ENCODE assay signal across 36 mouse cellular contexts in the genomic region with DNA sequence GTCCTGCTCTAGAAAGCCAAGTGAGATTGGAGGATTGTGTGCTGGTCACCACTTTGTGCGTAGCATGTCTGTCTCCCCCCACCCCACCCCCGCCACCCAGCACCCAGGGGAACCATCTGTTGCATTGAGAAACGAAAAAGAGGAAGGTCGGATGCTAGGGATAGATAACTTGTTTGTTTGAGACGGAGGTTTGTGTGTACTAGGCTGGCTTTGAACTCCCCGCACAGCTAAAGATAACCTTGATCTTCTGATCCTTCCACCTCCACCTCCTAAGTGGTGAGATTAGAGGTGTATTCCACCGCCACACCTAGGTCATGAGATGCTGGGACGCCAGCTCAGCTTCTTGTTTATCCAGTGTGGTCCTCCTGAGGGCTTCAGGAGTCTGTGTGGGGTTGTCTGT. TPM values are rescaled to one million over a fixed set of nuclear protein-coding genes. Genes with fewer than 3 reads are reported as not detected.
"Had no signal": no experiment of that assay in that cellular context is flagged by ENCODE, and none has a peak within 500 bp of the region (broad histone marks: within the 10 kb centered on the region; RNA-seq: fewer than 3 reads in every experiment).

No protein-coding gene starts in this region.

- H3K27me3 ChIP-seq: midbrain, embryonic 13.5 days; midbrain, embryonic 15.5 days had no signal

- H3K4me3 ChIP-seq: limb, embryonic 10.5 days; limb, embryonic 12.5 days; limb, embryonic 13.5 days; limb, embryonic 15.5 days; liver, embryonic 12.5 days; liver, embryonic 13.5 days; liver, embryonic 15.5 days; lung, embryonic 15.5 days; megakaryocyte, embryonic 14.5 days; midbrain, embryonic 10.5 days; midbrain, embryonic 12.5 days; midbrain, embryonic 13.5 days; midbrain, embryonic 15.5 days; myocyte; neural tube, embryonic 12.5 days had no signal

- H3K27ac ChIP-seq: limb, embryonic 10.5 days; limb, embryonic 12.5 days; limb, embryonic 13.5 days; limb, embryonic 15.5 days; liver, embryonic 12.5 days; liver, embryonic 13.5 days; liver, embryonic 14.5 days; liver, embryonic 15.5 days; lung, embryonic 15.5 days; macrophage; midbrain, embryonic 10.5 days; midbrain, embryonic 12.5 days; midbrain, embryonic 13.5 days; midbrain, embryonic 15.5 days; neural tube, embryonic 12.5 days had no signal

- DNase-seq: left cerebral cortex, postnatal 4 days; liver; liver, embryonic 13.5 days; liver, postnatal 0 days; lung, adult 18-20 months; lung, adult 2 months; lung, embryonic 14.5 days; lung, postnatal 10 days; lung, postnatal 14 days; lung, postnatal 36 days; lung, postnatal 4 days; midbrain, embryonic 14.5 days had no signal

- H3K36me3 ChIP-seq: limb, embryonic 12.5 days; limb, embryonic 13.5 days; limb, embryonic 15.5 days; liver, embryonic 12.5 days; liver, embryonic 13.5 days; liver, embryonic 15.5 days; lung, embryonic 15.5 days; midbrain, embryonic 12.5 days; midbrain, embryonic 13.5 days; midbrain, embryonic 15.5 days had no signal

- H3K4me2 ChIP-seq: limb, embryonic 12.5 days; limb, embryonic 13.5 days; limb, embryonic 15.5 days; liver, embryonic 11.5 days; liver, embryonic 12.5 days; liver, embryonic 13.5 days; liver, embryonic 15.5 days; lung, embryonic 14.5 days; lung, embryonic 15.5 days; midbrain, embryonic 11.5 days; midbrain, embryonic 12.5 days; midbrain, embryonic 13.5 days; midbrain, embryonic 15.5 days; neural tube, embryonic 12.5 days had no signal

- H3K9ac ChIP-seq: limb, embryonic 12.5 days; limb, embryonic 13.5 days; limb, embryonic 15.5 days; liver, embryonic 12.5 days; liver, embryonic 13.5 days; liver, embryonic 14.5 days; liver, embryonic 15.5 days; liver, postnatal 0 days; lung, embryonic 14.5 days; lung, embryonic 15.5 days; midbrain, embryonic 12.5 days; midbrain, embryonic 13.5 days; midbrain, embryonic 15.5 days; neural tube, embryonic 12.5 days had no signal

- H3K9me3 ChIP-seq: limb, embryonic 10.5 days; limb, embryonic 12.5 days; limb, embryonic 13.5 days; limb, embryonic 15.5 days; liver, embryonic 12.5 days; liver, embryonic 13.5 days; liver, embryonic 15.5 days; lung, embryonic 15.5 days; midbrain, embryonic 10.5 days; midbrain, embryonic 12.5 days; midbrain, embryonic 13.5 days; midbrain, embryonic 15.5 days; neural tube, embryonic 12.5 days had no signal

- ATAC-seq: liver, embryonic 12.5 days; liver, postnatal 0 days; lung, postnatal 0 days; midbrain, embryonic 13.5 days; midbrain, embryonic 15.5 days; midbrain, embryonic 16.5 days had no signal

RNA-seq across cellular contexts. Expression of a gene that starts 4.5 kb away (rescaled TPM):
- total RNA-seq: liver, adult 2 months; megakaryocyte-erythroid progenitor cell, adult 5-6 weeks had no signal
- polyA plus RNA-seq: liver, adult 2 months; lung, embryonic 14.5 days; macrophage had no signal

RNA-seq across cellular contexts. Expression of a gene that starts 25.4 kb away (rescaled TPM):
- total RNA-seq: megakaryocyte-erythroid progenitor cell, adult 5-6 weeks; monocyte, adult 5-6 weeks had no signal
- polyA plus RNA-seq: liver, embryonic 16.5 days; liver, postnatal 0 days; macrophage had no signal
